Mouse (Mus musculus): Measurements from ENCODE around the gene Nap1l5. TPM values are rescaled to one million over a fixed set of nuclear protein-coding genes. Genes with fewer than 3 reads are reported as not detected.

Gene Nap1l5
- polyA plus RNA-seq (2016; fragmentation: Nextera tagmentation; extraction: Ambion mirVana) = 4.7 and 5.9 TPM in 2 replicates

- 55% methylated on average over 34 of the region's 34 CpGs for WGBS
Observed at GRCm38 (mm10) chr6:58906852-58907261, at the start of gene Nap1l5. Nap1l5 (minus strand) TSS chr6:58907076.

DNA sequence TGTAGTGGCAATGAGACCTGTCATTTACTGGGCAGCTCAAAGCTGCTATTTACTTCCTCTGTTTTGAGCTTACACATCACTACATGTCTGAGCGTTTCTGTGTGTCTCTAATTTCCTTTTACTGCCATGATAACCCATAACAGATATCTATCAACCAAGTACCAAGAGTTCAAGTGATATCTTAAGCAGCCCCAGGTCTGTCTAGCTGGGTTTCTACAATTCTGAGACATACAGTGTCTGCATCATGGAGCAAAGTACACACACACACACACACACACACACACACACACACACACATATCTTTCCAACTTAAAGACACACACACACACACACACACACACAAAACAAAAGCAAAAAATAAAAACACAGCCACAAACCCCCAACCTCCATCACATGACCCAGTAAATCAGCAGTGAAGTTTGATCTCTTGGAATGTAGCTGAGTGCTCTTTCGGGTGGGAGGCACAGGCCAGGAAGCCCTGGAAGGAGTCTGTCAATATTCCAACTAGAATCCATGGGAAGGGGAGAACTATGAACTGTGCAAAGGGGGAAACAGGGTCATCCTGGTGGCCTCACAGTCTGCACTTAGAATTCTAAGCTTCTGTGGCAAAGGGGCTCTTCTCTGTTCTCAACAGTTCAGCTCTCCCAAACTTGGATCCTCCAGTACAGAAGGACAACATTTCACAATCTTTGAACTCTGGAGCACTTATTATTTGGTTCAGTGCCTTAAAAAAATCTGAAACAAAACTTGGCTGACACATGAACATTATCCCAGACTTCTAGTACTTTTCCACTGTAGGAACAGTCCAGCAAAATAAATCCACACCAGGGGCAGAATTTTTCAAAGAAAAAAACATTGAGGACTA lies 44.5 kb upstream of the Nap1l5 start:
- WGBS = 34% methylated on average over 2 of the region's 2 CpGs
- Histone ChIP-seq H3K4me2 (replicated peaks) (no peak overlapping the region), H3K9ac (no peak overlapping the region), H3K36me3 (no peaks in the 10 kb centered on the region), H3K4me1 (no peaks in the 10 kb centered on the region), H3K27ac (no peak overlapping the region), H3K27me3 (no peaks in the 10 kb centered on the region), H3K4me3 (no peak overlapping the region), H3K9me3 (no peaks in the 10 kb centered on the region)
- no peak for ATAC-seq (ENCODE audit: insufficient number of reproducible peaks, insufficient read depth, low FRiP score, low TSS enrichment)

More at GRCm38 (mm10) chr6:58906852-58907261, at the start of gene Nap1l5:
- Histone ChIP-seq H3K9me3 (peaks cover 17% of the 10 kb centered on the region), H3K36me3 (no peaks in the 10 kb centered on the region), H3K4me2 (replicated peaks) (peak within 1 kb of the TSS; percentile 69), H3K4me3 (peak within 1 kb of the TSS; percentile 45), H3K9ac (peak within 1 kb of the TSS; percentile 39), H3K27ac (no peak within 1 kb of the TSS), H3K4me1 (no peaks in the 10 kb centered on the region), H3K27me3 (peaks cover 5% of the 10 kb centered on the region; the same call in 1 of the 2 replicates)
- ATAC-seq (ENCODE audit: insufficient number of reproducible peaks, insufficient read depth, low FRiP score, low TSS enrichment) = peak; percentile 81; the same call in 1 of the 2 replicates

DNA sequence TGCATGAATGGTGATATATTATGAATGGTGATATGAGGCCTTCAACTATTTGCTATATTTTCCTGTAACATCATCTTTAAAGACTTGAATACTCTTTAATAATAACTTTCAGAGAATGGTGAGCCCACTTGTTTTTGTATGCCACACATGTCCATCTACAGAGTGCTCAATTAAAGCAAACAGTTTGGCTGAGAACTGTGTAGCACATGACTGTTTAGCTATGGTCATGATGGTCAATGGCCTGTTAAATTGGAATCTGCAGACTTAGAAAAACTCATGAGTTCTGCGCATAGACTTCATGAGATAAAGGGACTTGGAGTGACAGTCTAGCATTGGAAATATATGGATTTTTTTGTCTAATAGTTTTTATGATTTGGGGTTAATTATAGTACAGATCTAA lies 43.5 kb upstream of the Nap1l5 start:
- no peaks in the 10 kb centered on the region for H3K9me3 ChIP-seq
- H3K36me3 ChIP-seq = no peaks in the 10 kb centered on the region
- no peaks in the 10 kb centered on the region for H3K27me3 ChIP-seq
- no peak overlapping the region for H3K9ac ChIP-seq
- 96% methylated on average over 1 of the region's 1 CpGs for WGBS
- H3K4me3 ChIP-seq = no peak overlapping the region
- no peak for ATAC-seq (ENCODE audit: insufficient number of reproducible peaks, insufficient read depth, low FRiP score, low TSS enrichment)
- no peak overlapping the region for H3K4me2 ChIP-seq (replicated peaks)
- no peak overlapping the region for H3K27ac ChIP-seq
- H3K4me1 ChIP-seq = no peaks in the 10 kb centered on the region

- Histone ChIP-seq H3K27me3 (no peaks in the 10 kb centered on the region), H3K9ac (no peak overlapping the region), H3K36me3 (no peaks in the 10 kb centered on the region), H3K4me3 (no peak overlapping the region), H3K27ac (no peak overlapping the region), H3K4me1 (no peaks in the 10 kb centered on the region), H3K9me3 (no peaks in the 10 kb centered on the region), H3K4me2 (replicated peaks) (no peak overlapping the region)
- 77% methylated on average over 4 of the region's 4 CpGs for WGBS
- no peak for ATAC-seq (ENCODE audit: insufficient number of reproducible peaks, insufficient read depth, low FRiP score, low TSS enrichment)
Observed at GRCm38 (mm10) chr6:58946840-58947239, 40.0 kb upstream of the Nap1l5 start.

- H3K27ac ChIP-seq = no peak overlapping the region
- ATAC-seq (ENCODE audit: insufficient number of reproducible peaks, insufficient read depth, low FRiP score, low TSS enrichment) = no peak
- H3K4me2 ChIP-seq (replicated peaks) = no peak overlapping the region
- no peaks in the 10 kb centered on the region for H3K9me3 ChIP-seq
- H3K4me1 ChIP-seq = no peaks in the 10 kb centered on the region
- 72% methylated on average over 2 of the region's 2 CpGs for WGBS
- no peaks in the 10 kb centered on the region for H3K36me3 ChIP-seq
- no peak overlapping the region for H3K9ac ChIP-seq
- no peak overlapping the region for H3K4me3 ChIP-seq
- no peaks in the 10 kb centered on the region for H3K27me3 ChIP-seq
Observed at GRCm38 (mm10) chr6:58946246-58946645, 39.4 kb upstream of the Nap1l5 start.

- no peak for ATAC-seq (ENCODE audit: insufficient number of reproducible peaks, insufficient read depth, low FRiP score, low TSS enrichment)
- H3K4me1 ChIP-seq = no peaks in the 10 kb centered on the region
- H3K9ac ChIP-seq = no peak overlapping the region
- H3K9me3 ChIP-seq = no peaks in the 10 kb centered on the region
- H3K27me3 ChIP-seq = no peaks in the 10 kb centered on the region
- H3K36me3 ChIP-seq = no peaks in the 10 kb centered on the region
- H3K4me3 ChIP-seq = no peak overlapping the region
- whole genome bisulfite sequencing = 85% methylated on average over 3 of the region's 3 CpGs
- H3K4me2 ChIP-seq (replicated peaks) = no peak overlapping the region
- no peak overlapping the region for H3K27ac ChIP-seq
Observed at GRCm38 (mm10) chr6:58943958-58944357, 37.1 kb upstream of the Nap1l5 start.

- WGBS = 86% methylated on average over 2 of the region's 2 CpGs
- Histone ChIP-seq H3K27ac (no peak overlapping the region), H3K36me3 (no peaks in the 10 kb centered on the region), H3K4me1 (no peaks in the 10 kb centered on the region), H3K9me3 (no peaks in the 10 kb centered on the region), H3K4me3 (no peak overlapping the region), H3K4me2 (replicated peaks) (no peak overlapping the region), H3K27me3 (no peaks in the 10 kb centered on the region), H3K9ac (no peak overlapping the region)
- ATAC-seq (ENCODE audit: insufficient number of reproducible peaks, insufficient read depth, low FRiP score, low TSS enrichment) = no peak
Observed at GRCm38 (mm10) chr6:58942276-58942675, 35.4 kb upstream of the Nap1l5 start.

GRCm38 (mm10) chr6:58937726-58938125 lies 30.9 kb upstream of the Nap1l5 start:
- no peaks in the 10 kb centered on the region for H3K27me3 ChIP-seq
- H3K9ac ChIP-seq = no peak overlapping the region
- no peaks in the 10 kb centered on the region for H3K36me3 ChIP-seq
- H3K4me2 ChIP-seq (replicated peaks) = no peak overlapping the region
- no peak overlapping the region for H3K4me3 ChIP-seq
- no peak overlapping the region for H3K27ac ChIP-seq
- H3K4me1 ChIP-seq = peaks cover 5% of the 10 kb centered on the region; the same call in 1 of the 2 replicates
- no peak for ATAC-seq (ENCODE audit: insufficient number of reproducible peaks, insufficient read depth, low FRiP score, low TSS enrichment)
- no peaks in the 10 kb centered on the region for H3K9me3 ChIP-seq

DNA sequence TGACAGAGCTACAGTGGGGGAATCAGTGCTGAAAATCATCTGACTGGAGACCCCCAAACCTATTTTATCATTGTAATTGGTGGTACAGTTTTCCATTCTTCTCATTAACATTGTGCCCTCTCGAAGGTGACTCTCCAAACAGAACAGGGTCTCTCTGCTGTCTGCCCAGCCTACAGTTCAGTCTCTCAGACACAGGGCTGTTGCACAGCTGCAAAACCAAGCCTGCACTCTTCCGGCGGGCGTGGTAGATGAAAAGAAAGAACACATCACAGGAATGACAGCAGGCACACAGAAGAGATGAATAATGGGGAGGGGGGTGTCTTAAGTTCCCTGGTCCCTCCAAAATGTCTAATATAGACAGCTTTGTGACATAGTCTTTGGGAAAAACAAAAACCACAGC lies 27.3 kb upstream of the Nap1l5 start:
- no peaks in the 10 kb centered on the region for H3K36me3 ChIP-seq
- no peaks in the 10 kb centered on the region for H3K9me3 ChIP-seq
- ATAC-seq (ENCODE audit: insufficient number of reproducible peaks, insufficient read depth, low FRiP score, low TSS enrichment) = no peak
- H3K9ac ChIP-seq = no peak overlapping the region
- no peak overlapping the region for H3K4me2 ChIP-seq (replicated peaks)
- H3K27me3 ChIP-seq = no peaks in the 10 kb centered on the region
- no peak overlapping the region for H3K27ac ChIP-seq
- peaks cover 5% of the 10 kb centered on the region; the same call in 1 of the 2 replicates for H3K4me1 ChIP-seq
- 71% methylated on average over 4 of the region's 4 CpGs for WGBS
- H3K4me3 ChIP-seq = no peak overlapping the region

DNA sequence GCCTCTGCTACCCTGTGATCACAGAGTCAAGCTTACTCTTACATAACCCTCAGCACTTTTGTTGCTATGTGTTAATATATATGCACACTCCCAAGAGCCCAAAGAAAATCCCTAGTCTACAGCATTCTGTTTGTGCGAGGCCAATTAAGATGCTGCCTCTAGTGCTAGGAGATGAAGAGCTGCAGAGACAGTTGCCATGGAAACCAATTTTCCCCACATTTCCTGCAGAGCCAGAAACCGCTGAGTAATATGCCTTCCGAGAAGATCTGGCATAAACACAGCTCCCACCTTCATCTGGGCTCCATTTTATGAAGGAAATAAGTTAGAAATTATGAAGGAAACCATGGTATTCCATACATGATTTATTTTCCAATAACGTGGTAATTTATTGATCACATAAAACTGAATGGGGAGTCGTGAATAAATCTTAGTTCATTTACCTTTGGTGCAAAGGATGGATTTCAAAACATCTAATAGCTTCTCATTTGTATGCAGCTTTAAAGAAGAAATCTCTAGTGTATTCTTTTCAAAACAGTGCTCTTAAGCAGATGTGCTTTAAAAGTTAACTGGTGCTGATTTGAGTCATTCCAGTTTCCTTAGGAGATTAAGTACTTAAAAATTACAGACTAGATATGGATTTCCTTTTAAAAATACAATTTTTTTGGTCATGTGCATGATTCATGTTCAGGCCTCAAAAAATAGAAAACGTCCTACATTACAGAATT lies 26.5 kb upstream of the Nap1l5 start:
- ATAC-seq (ENCODE audit: insufficient number of reproducible peaks, insufficient read depth, low FRiP score, low TSS enrichment) = peak; percentile 84; the same call in 1 of the 2 replicates
- 45% methylated on average over 6 of the region's 6 CpGs for WGBS
- Histone ChIP-seq H3K36me3 (no peaks in the 10 kb centered on the region), H3K4me3 (no peak overlapping the region), H3K9me3 (no peaks in the 10 kb centered on the region), H3K4me2 (replicated peaks) (no peak overlapping the region), H3K4me1 (peaks cover 5% of the 10 kb centered on the region; the same call in 1 of the 2 replicates), H3K27me3 (no peaks in the 10 kb centered on the region), H3K9ac (no peak overlapping the region), H3K27ac (no peak overlapping the region)

DNA sequence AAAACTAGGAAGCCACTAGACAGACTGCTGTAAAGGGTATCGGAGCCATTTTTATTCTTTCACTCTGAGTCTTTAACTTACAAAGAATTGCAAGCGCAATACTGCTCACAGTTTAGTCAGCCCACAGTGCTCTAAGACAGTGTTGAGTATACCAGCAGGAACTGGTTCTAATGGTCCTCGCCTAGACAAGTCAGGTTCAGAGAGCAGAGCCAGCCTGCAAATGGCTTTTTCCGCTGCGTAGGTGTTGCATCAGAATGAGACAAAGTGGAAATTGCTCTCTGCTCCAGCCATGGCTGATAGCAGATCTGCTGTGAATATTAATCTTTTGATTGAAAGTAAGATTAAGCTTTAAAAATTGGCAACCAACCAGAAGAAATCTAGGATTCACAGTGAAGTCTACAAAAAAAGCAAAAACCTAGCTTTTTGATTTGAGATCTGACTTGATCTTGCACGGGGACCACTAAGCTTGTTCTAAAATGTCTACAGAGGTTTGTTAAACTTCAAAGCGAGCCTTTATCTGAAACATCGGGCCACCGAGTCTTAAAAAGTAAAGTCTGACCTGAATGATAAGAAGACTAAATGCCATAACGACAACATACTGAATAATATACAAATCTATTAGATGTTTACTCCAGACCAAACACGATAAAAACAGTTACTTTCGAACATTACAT lies 25.8 kb upstream of the Nap1l5 start:
- 82% methylated on average over 12 of the region's 12 CpGs for WGBS
- H3K27ac ChIP-seq = no peak overlapping the region
- H3K4me2 ChIP-seq (replicated peaks) = no peak overlapping the region
- no peaks in the 10 kb centered on the region for H3K27me3 ChIP-seq
- H3K4me1 ChIP-seq = peaks cover 5% of the 10 kb centered on the region; the same call in 1 of the 2 replicates
- no peaks in the 10 kb centered on the region for H3K9me3 ChIP-seq
- H3K36me3 ChIP-seq = no peaks in the 10 kb centered on the region
- no peak overlapping the region for H3K9ac ChIP-seq
- ATAC-seq (ENCODE audit: insufficient number of reproducible peaks, insufficient read depth, low FRiP score, low TSS enrichment) = 0 out of 2 replicates have a peak, but pooled peaks have one; percentile 58
- no peak overlapping the region for H3K4me3 ChIP-seq
